Mouse (Mus musculus) spleen, adult 2 months (tissue): Measurements from ENCODE around the gene Cep57l1.

Source experiments
- CTCF ChIP-seq: fragments of 200-500 bp; IDR thresholded peaks from 2 replicates; pipeline ENCODE4 v1.5.1; 2011; ENCODE audit warnings: mild to moderate bottlenecking, inconsistent platforms; ENCODE audit not compliant: insufficient read depth, insufficient read length, insufficient replicate concordance; ENCODE audit errors: extremely low read depth
- POLR2A ChIP-seq: fragments of 200-500 bp; IDR thresholded peaks from 2 replicates; pipeline ENCODE4 v1.6.1; 2011; ENCODE audit warnings: low read depth, low read length, inconsistent platforms

GRCm38 (mm10) chr10:41805729-41806355, 3.8 kb downstream of the Cep57l1 start:
- TF ChIP-seq POLR2A (no peak), CTCF (no peak)
